Mouse (Mus musculus) hindbrain, embryonic 11.5 days (tissue): ENCODE data around the gene Lrp3. TPM values are rescaled to one million over a fixed set of nuclear protein-coding genes. Genes with fewer than 3 reads are reported as not detected.
"Not testable (repeated sequence)": the region's sequence is repeated elsewhere in the genome, so short reads cannot be mapped to it uniquely, and the experiment has no call there.

ENCODE experiments used
- ATAC-seq: fragments of 200-750 bp; cut with Nextera tagmentation; 2 replicates; pipeline ENCODE4 v1.8.0; 2017; ENCODE audit warnings: mild to moderate bottlenecking, moderate TSS enrichment, moderate library complexity; ENCODE audit not compliant: low FRiP score
- DNase-seq: peaks from one replicate; pipeline ENCODE4 v3.0.0-alpha.2; 2015; ENCODE audit warnings: low spot score
- H3K27ac ChIP-seq: fragments of 300-500 bp; sonication (generic); 2 replicates; pipeline ENCODE4 v1.5.1; 2014; ENCODE audit warnings: mild to moderate bottlenecking, low read depth, low read length
- H3K27me3 ChIP-seq: fragments of 300-500 bp; sonication (generic); 2 replicates; pipeline ENCODE4 v1.6.1; 2014; ENCODE audit warnings: mild to moderate bottlenecking, low read length, moderate library complexity, mixed read lengths; ENCODE audit not compliant: control insufficient read depth, insufficient read depth
- H3K36me3 ChIP-seq: fragments of 300-500 bp; sonication (generic); 2 replicates; pipeline ENCODE4 v1.6.1; 2014; ENCODE audit warnings: mild to moderate bottlenecking, low read length, moderate library complexity, mixed read lengths; ENCODE audit not compliant: control insufficient read depth, insufficient read depth
- H3K4me1 ChIP-seq: fragments of 300-500 bp; sonication (generic); replicated peaks from 2 replicates; pipeline ENCODE4 v1.6.1; 2014; ENCODE audit warnings: low read length, mixed read lengths; ENCODE audit not compliant: control insufficient read depth, insufficient read depth
- H3K4me2 ChIP-seq: fragments of 300-500 bp; sonication (generic); replicated peaks from 2 replicates; pipeline ENCODE4 v1.6.1; 2014; ENCODE audit warnings: mild to moderate bottlenecking, low read depth, low read length
- H3K4me3 ChIP-seq: fragments of 300-500 bp; sonication (generic); 2 replicates; pipeline ENCODE4 v1.5.1; 2014; ENCODE audit warnings: low read depth, low read length
- H3K9ac ChIP-seq: fragments of 300-500 bp; sonication (generic); 2 replicates; pipeline ENCODE4 v1.6.1; 2014; ENCODE audit warnings: low read depth, low read length
- H3K9me3 ChIP-seq: fragments of 300-500 bp; sonication (generic); 2 replicates; pipeline ENCODE4 v1.6.1; 2016; ENCODE audit warnings: low read length; ENCODE audit not compliant: control insufficient read depth
- WGBS: fragments of 180-500 bp; shearing (Covaris S2); extraction: QIAGEN DNeasy Blood & Tissue Kit; methylation state at CpG from one replicate; pipeline ENCODE4 v1.1.7; 2014; 5-methylcytosine and 5-hydroxymethylcytosine counted together
- polyA plus RNA-seq: library from polyadenylated mRNA; unstranded; fragments of >200 nt; fragmentation: Nextera tagmentation; extraction: Ambion mirVana; gene quantifications from 2 replicates; pipeline ENCODE4 v1.2.1, GENCODE M21; 2014

Gene Lrp3
- 14.8 and 17.5 TPM in 2 replicates for polyA plus RNA-seq

DNA sequence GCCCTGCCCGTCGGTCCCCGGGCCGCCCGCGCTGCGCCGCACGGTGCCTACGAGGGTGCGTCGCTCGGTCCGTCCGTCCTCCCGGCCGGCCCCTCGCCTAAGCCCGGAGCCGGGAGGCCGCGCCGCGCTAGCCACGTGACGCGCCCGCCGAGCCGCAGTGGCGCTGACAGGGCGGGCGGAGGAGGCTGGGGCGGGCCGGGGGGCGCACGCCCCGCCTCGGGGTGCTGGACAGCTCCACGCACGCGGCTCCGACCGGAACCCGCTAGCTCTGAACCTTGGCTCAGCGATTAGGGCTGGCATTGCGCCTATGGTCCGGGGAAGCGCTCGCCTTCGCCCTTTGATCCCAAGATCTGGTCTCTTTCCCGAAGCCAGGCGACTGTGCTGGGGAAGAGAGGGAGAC is at the start of gene Lrp3:
Gene Lrp3, minus strand, starts transcription at position 274 of the 400 bp plus-strand sequence.
- ATAC-seq (peak; percentile 92), DNase-seq (peak; percentile 85)
- Histone ChIP-seq H3K27ac (peak within 1 kb of the TSS; percentile 90), H3K9ac (peak within 1 kb of the TSS; percentile 98), H3K4me3 (peak within 1 kb of the TSS; percentile 88), H3K4me1 (peaks cover 2% of the 10 kb centered on the region; the same call in 1 of the 2 replicates), H3K27me3 (no peaks in the 10 kb centered on the region), H3K9me3 (no peaks in the 10 kb centered on the region), H3K36me3 (0 out of 2 replicates have a peak, but pooled peaks cover 2% of the 10 kb centered on the region), H3K4me2 (peak within 1 kb of the TSS; percentile 53)
- under 1% methylated on average over 14 of the region's 53 CpGs for WGBS

DNA sequence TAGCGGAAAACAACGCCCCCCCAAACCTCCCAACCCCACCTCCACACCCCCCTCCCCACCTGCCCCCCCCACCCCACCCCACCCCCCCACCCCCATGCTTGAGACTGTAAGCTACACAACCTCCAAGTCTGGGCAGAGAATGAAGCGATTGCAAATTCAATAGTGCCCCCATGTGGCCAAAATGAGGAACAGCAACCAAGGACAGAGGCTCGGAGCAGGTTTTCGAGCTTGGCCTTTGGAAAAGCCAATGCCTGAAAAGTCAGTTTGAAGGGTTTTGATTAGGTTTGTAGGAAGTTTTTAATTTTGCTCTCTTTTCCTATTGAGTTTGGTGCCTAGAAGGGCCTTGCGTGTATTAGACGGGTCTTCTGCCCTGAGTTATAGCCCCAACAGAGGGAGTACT is 49.4 kb upstream of the Lrp3 start:
- 7% methylated on average over 7 of the region's 7 CpGs for WGBS
- Histone ChIP-seq H3K27ac (no peak overlapping the region), H3K4me2 (no peak overlapping the region), H3K27me3 (no peaks in the 10 kb centered on the region), H3K9me3 (no peaks in the 10 kb centered on the region), H3K4me1 (no peaks in the 10 kb centered on the region), H3K36me3 (no peaks in the 10 kb centered on the region), H3K4me3 (no peak overlapping the region), H3K9ac (no peak overlapping the region)
- DNase-seq: peak; percentile 77
- ATAC-seq: no peak

- Histone ChIP-seq H3K36me3 (no peaks in the 10 kb centered on the region), H3K27me3 (no peaks in the 10 kb centered on the region), H3K27ac (no peak overlapping the region), H3K9ac (no peak overlapping the region), H3K4me3 (no peak overlapping the region), H3K9me3 (no peaks in the 10 kb centered on the region), H3K4me2 (no peak overlapping the region), H3K4me1 (no peaks in the 10 kb centered on the region)
- ATAC-seq (no peak), DNase-seq (no peak)
- 84% methylated on average over 15 of the region's 15 CpGs for WGBS
Measured at GRCm38 (mm10) chr7:35263595-35264489, 48.5 kb upstream of the Lrp3 start.

DNA sequence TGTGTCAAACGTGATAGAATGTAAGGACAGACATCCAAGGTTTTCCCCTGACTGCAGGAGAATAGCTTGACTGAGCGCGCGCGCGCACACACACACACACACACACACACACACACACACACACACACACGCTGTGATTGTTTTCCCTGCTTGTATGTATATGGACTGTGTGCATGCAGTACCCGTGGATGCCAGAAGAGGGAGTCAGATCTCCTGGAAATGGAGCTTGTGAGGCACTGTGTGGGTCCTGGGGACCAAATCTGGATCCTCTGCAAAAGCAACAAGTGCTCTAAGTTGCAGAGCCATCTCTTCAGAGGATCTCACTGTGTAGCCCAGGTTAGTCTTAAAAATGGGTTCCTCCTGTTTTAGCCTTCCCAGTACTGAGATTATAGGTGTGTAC is 44.1 kb upstream of the Lrp3 start:
- Histone ChIP-seq H3K4me2 (no peak overlapping the region), H3K9ac (no peak overlapping the region), H3K4me1 (no peaks in the 10 kb centered on the region), H3K36me3 (no peaks in the 10 kb centered on the region), H3K9me3 (no peaks in the 10 kb centered on the region), H3K27ac (no peak overlapping the region), H3K27me3 (no peaks in the 10 kb centered on the region), H3K4me3 (no peak overlapping the region)
- no peak for ATAC-seq
- DNase-seq: no peak
- WGBS: 88% methylated on average over 8 of the region's 8 CpGs

DNA sequence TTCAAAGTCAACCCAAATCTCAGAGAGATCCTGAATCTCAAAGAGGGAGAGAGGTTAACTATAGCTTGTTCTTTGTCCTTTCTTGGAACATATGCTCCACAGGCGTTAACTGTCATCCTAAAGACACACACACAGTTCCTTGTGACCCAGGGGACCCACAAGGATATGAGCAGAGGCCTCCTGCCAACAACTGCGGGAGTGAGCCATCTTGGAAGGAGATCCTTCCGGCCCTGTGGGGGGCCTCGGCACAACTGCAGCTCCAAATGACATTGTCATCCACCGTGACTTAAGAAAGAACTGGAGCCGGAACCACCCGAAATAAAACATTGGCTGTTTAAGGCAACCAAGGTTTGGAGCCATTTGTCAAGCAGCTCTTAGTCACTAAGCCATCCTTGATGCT is 43.0 kb upstream of the Lrp3 start:
- H3K9ac ChIP-seq: no peak overlapping the region
- H3K9me3 ChIP-seq: no peaks in the 10 kb centered on the region
- H3K27me3 ChIP-seq: no peaks in the 10 kb centered on the region
- 69% methylated on average over 7 of the region's 7 CpGs for WGBS
- H3K36me3 ChIP-seq: no peaks in the 10 kb centered on the region
- no peaks in the 10 kb centered on the region for H3K4me1 ChIP-seq
- ATAC-seq (no peak), DNase-seq (no peak)
- no peak overlapping the region for H3K27ac ChIP-seq
- H3K4me2 ChIP-seq: no peak overlapping the region
- H3K4me3 ChIP-seq: no peak overlapping the region

- no peaks in the 10 kb centered on the region for H3K4me1 ChIP-seq
- ATAC-seq (peak; percentile 71), DNase-seq (peak; percentile 72)
- no peak overlapping the region for H3K27ac ChIP-seq
- no peaks in the 10 kb centered on the region for H3K36me3 ChIP-seq
- peak overlapping the region; percentile 37 for H3K4me2 ChIP-seq
- no peaks in the 10 kb centered on the region for H3K27me3 ChIP-seq
- no peaks in the 10 kb centered on the region for H3K9me3 ChIP-seq
- WGBS: 5% methylated on average over 13 of the region's 13 CpGs
- peak overlapping the region; percentile 16; the same call in 1 of the 2 replicates for H3K4me3 ChIP-seq
- H3K9ac ChIP-seq: no peak overlapping the region
Measured at GRCm38 (mm10) chr7:35252041-35252558, 36.8 kb upstream of the Lrp3 start.

DNA sequence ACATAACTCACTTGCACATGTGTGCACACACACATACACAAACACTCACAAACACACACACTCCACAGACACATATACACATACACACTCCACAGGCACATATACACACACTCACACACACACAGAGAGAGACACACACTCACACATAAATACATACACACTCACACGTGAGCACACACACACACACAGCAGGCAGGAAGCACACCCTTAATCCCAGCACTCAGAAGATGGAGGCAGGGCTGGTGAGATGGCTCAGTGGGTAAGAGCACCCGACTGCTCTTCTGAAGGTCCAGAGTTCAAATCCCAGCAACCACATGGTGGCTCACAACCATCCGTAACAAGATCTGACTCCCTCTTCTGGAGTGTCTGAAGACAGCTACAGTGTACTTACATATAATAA is 22.6 kb upstream of the Lrp3 start:
- H3K4me3 ChIP-seq, H3K4me1 ChIP-seq, H3K4me2 ChIP-seq, H3K9me3 ChIP-seq, H3K27ac ChIP-seq, H3K36me3 ChIP-seq, DNase-seq, H3K9ac ChIP-seq, H3K27me3 ChIP-seq, ATAC-seq: not testable (repeated sequence)
- 63% methylated on average over 2 of the region's 3 CpGs for WGBS

DNA sequence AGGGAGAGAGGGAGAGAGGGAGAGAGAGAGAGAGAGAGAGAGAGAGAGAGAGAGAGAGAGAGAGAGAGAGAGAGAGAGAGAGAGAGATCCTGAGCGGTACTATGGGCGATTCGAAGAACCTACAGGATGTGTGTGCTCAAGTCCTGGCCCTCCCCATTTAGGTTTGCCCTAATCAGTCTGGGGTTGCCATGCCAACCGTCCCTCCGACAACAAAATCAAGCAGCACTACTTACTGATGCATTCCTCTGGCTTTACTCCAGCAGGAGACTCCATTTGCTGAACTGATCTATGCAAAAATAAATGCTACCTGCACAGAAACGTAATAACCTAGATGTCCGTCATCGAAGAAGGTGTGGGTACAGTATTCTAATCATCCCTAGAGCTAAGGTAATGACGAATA is 20.0 kb upstream of the Lrp3 start:
- peak; percentile 74 for DNase-seq
- H3K27ac ChIP-seq: peak overlapping the region; percentile 72
- 21% methylated on average over 8 of the region's 9 CpGs for WGBS
- ATAC-seq: peak; percentile 76
- H3K4me2 ChIP-seq: peak overlapping the region; percentile 44
- 0 out of 2 replicates have a peak overlapping the region, but pooled peaks have one; percentile 32 for H3K9ac ChIP-seq
- H3K4me3 ChIP-seq: peak overlapping the region; percentile 48
- H3K4me1 ChIP-seq: 0 out of 2 replicates have a peak, but pooled peaks cover 2% of the 10 kb centered on the region
- H3K9me3 ChIP-seq: no peaks in the 10 kb centered on the region
- no peaks in the 10 kb centered on the region for H3K27me3 ChIP-seq
- H3K36me3 ChIP-seq: no peaks in the 10 kb centered on the region
